Mouse (Mus musculus): ENCODE measurements around the gene Mtmr10. TPM values are rescaled to one million over a fixed set of nuclear protein-coding genes. Genes with fewer than 3 reads are reported as not detected.

The Mtmr10 gene
- 12.2 and 12.7 TPM in 2 replicates for polyA plus RNA-seq (2015; fragmentation: Nextera tagmentation; extraction: Ambion mirVana)

GRCm38 (mm10) chr7:64287414-64288091 lies at the start of gene Mtmr10:
Gene Mtmr10 (plus strand): TSS chr7:64287653.
- WGBS, result under 1% methylated on average over 77 of the region's 77 CpGs
- Histone ChIP-seq H3K36me3 (peaks cover 14% of the 10 kb centered on the region), H3K27me3 (no peaks in the 10 kb centered on the region), H3K9me3 (no peaks in the 10 kb centered on the region), H3K4me2 (replicated peaks) (peak within 1 kb of the TSS; percentile 68), H3K4me3 (peak within 1 kb of the TSS; percentile 82), H3K27ac (peak within 1 kb of the TSS; percentile 77; the same call in 1 of the 2 replicates), H3K9ac (peak within 1 kb of the TSS; percentile 82), H3K4me1 (0 out of 2 replicates have a peak, but pooled peaks cover 7% of the 10 kb centered on the region)
- peak; percentile 99 for ATAC-seq (ENCODE audit: low FRiP score, low read depth)

- H3K27me3 ChIP-seq, result no peaks in the 10 kb centered on the region
- H3K4me3 ChIP-seq, result no peak overlapping the region
- no peaks in the 10 kb centered on the region for H3K9me3 ChIP-seq
- no peak overlapping the region for H3K9ac ChIP-seq
- ATAC-seq (ENCODE audit: low FRiP score, low read depth), result no peak
- peaks cover 13% of the 10 kb centered on the region for H3K4me1 ChIP-seq
- H3K27ac ChIP-seq, result no peak overlapping the region
- 89% methylated on average over 8 of the region's 8 CpGs for WGBS
- no peaks in the 10 kb centered on the region for H3K36me3 ChIP-seq
- H3K4me2 ChIP-seq (replicated peaks), result no peak overlapping the region
Observed at GRCm38 (mm10) chr7:64237747-64238146, 49.7 kb upstream of the Mtmr10 start.

DNA sequence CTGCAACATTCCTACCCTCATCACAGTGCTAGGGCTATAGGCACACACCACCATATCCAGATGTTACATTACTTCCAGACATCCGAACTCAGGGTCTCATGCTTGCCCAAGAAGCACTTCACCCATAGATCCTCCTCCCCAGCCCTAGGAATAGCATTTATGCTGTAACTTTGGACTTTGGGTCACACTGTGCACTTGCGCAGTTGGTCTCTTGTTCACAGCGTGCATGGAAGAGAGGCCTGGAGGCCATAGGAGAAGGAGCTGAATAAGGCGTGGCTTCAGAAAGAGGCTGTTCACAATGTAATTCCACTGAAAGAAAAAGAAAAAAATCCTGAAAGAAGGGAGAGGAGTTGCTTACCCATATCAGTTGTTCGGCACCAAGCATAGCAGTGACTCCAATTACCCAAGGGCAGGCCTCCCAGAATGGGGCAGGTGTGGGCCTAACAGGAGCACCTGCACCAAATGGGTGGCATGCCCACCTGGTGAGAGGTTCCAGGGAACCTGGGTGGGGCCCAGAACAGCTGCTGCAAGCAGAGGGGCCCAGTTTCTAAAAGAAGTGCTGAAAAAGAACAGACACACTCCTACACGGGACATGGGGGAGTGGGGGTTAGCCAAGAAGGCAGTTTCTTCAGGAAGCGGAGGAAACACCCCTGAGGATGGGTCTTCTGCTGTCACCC lies 48.9 kb upstream of the Mtmr10 start:
- H3K9ac ChIP-seq, result no peak overlapping the region

DNA sequence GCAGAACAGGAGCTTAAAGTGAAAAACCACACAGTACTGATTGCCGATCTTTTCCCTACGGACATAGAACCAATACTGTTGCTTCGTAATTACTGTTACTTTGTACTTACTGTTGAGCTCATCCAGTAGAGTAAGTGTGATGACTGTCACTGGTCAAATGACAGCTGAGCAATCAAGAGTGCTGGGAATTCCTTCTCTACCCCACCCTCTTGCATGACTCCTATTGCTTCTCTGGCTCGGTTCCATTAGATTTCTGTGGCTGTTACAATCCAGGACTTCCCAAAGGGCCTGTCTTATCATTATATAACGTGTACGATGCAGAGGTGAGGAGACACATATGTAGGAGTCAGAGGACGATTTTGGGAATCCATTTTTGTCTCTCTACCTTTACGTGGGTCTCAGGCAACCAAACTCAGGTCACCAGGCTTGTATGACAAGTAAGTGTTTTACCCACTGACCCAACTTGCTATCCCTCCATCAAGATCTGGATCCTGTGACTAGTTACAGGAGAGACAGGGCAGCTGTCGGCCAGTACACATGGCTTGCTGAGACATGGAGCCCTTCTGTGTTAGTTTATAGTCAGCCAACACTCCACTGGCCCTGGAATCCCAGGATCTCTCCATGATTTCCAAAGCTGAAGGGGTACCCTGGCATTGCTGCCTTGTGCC lies 48.2 kb upstream of the Mtmr10 start:
- WGBS, result 81% methylated on average over 9 of the region's 9 CpGs
- ATAC-seq (ENCODE audit: low FRiP score, low read depth), result no peak
- no peak overlapping the region for H3K27ac ChIP-seq

More for the DNA sequence above, 48.9 kb upstream of the Mtmr10 start:
- 84% methylated on average over 7 of the region's 7 CpGs for WGBS
- Histone ChIP-seq H3K4me2 (replicated peaks) (no peak overlapping the region), H3K4me3 (no peak overlapping the region), H3K4me1 (peaks cover 13% of the 10 kb centered on the region), H3K27ac (no peak overlapping the region), H3K9me3 (no peaks in the 10 kb centered on the region), H3K27me3 (no peaks in the 10 kb centered on the region), H3K36me3 (no peaks in the 10 kb centered on the region)
- ATAC-seq (ENCODE audit: low FRiP score, low read depth), result no peak

GRCm38 (mm10) chr7:64239806-64240315 lies 47.6 kb upstream of the Mtmr10 start:
- no peak for ATAC-seq (ENCODE audit: low FRiP score, low read depth)
- Histone ChIP-seq H3K36me3 (no peaks in the 10 kb centered on the region), H3K4me2 (replicated peaks) (no peak overlapping the region), H3K9ac (no peak overlapping the region), H3K27me3 (no peaks in the 10 kb centered on the region), H3K4me3 (no peak overlapping the region), H3K4me1 (peaks cover 13% of the 10 kb centered on the region), H3K27ac (no peak overlapping the region), H3K9me3 (no peaks in the 10 kb centered on the region)
- 45% methylated on average over 4 of the region's 4 CpGs for WGBS

More for the DNA sequence above, 48.2 kb upstream of the Mtmr10 start:
- Histone ChIP-seq H3K9ac (no peak overlapping the region), H3K27me3 (no peaks in the 10 kb centered on the region), H3K4me1 (peaks cover 13% of the 10 kb centered on the region), H3K4me3 (no peak overlapping the region), H3K4me2 (replicated peaks) (no peak overlapping the region), H3K9me3 (no peaks in the 10 kb centered on the region), H3K36me3 (no peaks in the 10 kb centered on the region)

- H3K4me3 ChIP-seq, result no peak overlapping the region
- 38% methylated on average over 4 of the region's 4 CpGs for WGBS
- no peaks in the 10 kb centered on the region for H3K27me3 ChIP-seq
- no peak for ATAC-seq (ENCODE audit: low FRiP score, low read depth)
- no peak overlapping the region for H3K9ac ChIP-seq
- H3K27ac ChIP-seq, result no peak overlapping the region
- H3K9me3 ChIP-seq, result no peaks in the 10 kb centered on the region
- peaks cover 13% of the 10 kb centered on the region for H3K4me1 ChIP-seq
- no peaks in the 10 kb centered on the region for H3K36me3 ChIP-seq
- H3K4me2 ChIP-seq (replicated peaks), result no peak overlapping the region
Observed at GRCm38 (mm10) chr7:64242424-64242823, 45.0 kb upstream of the Mtmr10 start.

DNA sequence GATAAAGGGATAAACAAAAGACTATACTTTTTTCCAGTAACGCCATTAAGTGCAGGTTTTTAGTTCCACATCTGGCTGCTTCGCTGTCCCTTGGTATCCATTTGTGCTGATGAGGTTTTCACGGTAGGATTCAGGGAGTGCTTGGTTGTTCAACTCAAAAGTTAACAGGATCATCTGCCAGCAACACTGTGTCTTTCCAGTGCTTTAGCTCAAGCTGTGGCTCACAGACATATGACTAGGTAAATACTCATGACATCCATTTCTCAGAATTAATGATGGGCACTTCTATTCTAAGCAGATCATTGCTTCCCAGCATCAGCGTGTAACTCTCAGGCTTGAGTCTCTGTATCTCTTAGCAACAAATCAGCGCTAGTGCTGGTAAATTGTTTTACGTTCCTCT lies 43.1 kb upstream of the Mtmr10 start:
- Histone ChIP-seq H3K36me3 (no peaks in the 10 kb centered on the region), H3K4me2 (replicated peaks) (no peak overlapping the region), H3K9ac (no peak overlapping the region), H3K9me3 (no peaks in the 10 kb centered on the region), H3K27ac (no peak overlapping the region), H3K4me3 (no peak overlapping the region), H3K27me3 (no peaks in the 10 kb centered on the region), H3K4me1 (peaks cover 13% of the 10 kb centered on the region)
- ATAC-seq (ENCODE audit: low FRiP score, low read depth), result no peak
- 72% methylated on average over 6 of the region's 6 CpGs for WGBS

GRCm38 (mm10) chr7:64246713-64247112 lies 40.7 kb upstream of the Mtmr10 start:
- 75% methylated on average over 4 of the region's 4 CpGs for WGBS
- no peaks in the 10 kb centered on the region for H3K27me3 ChIP-seq
- ATAC-seq (ENCODE audit: low FRiP score, low read depth), result no peak
- H3K27ac ChIP-seq, result no peak overlapping the region
- no peaks in the 10 kb centered on the region for H3K36me3 ChIP-seq
- H3K4me2 ChIP-seq (replicated peaks), result no peak overlapping the region
- H3K9me3 ChIP-seq, result no peaks in the 10 kb centered on the region
- peaks cover 8% of the 10 kb centered on the region for H3K4me1 ChIP-seq
- H3K4me3 ChIP-seq, result no peak overlapping the region
- H3K9ac ChIP-seq, result no peak overlapping the region

GRCm38 (mm10) chr7:64248352-64248751 lies 39.1 kb upstream of the Mtmr10 start:
- H3K4me3 ChIP-seq, result no peak overlapping the region
- no peaks in the 10 kb centered on the region for H3K9me3 ChIP-seq
- 89% methylated on average over 1 of the region's 1 CpGs for WGBS
- no peaks in the 10 kb centered on the region for H3K4me1 ChIP-seq
- no peaks in the 10 kb centered on the region for H3K36me3 ChIP-seq
- H3K9ac ChIP-seq, result no peak overlapping the region
- no peak for ATAC-seq (ENCODE audit: low FRiP score, low read depth)
- H3K27ac ChIP-seq, result no peak overlapping the region
- no peaks in the 10 kb centered on the region for H3K27me3 ChIP-seq
- no peak overlapping the region for H3K4me2 ChIP-seq (replicated peaks)

- WGBS, result 50% methylated on average over 4 of the region's 4 CpGs
- Histone ChIP-seq H3K36me3 (no peaks in the 10 kb centered on the region), H3K4me2 (replicated peaks) (no peak overlapping the region), H3K27me3 (no peaks in the 10 kb centered on the region), H3K4me1 (no peaks in the 10 kb centered on the region), H3K4me3 (no peak overlapping the region), H3K9me3 (peaks cover 3% of the 10 kb centered on the region; the same call in 1 of the 2 replicates), H3K9ac (no peak overlapping the region), H3K27ac (no peak overlapping the region)
- no peak for ATAC-seq (ENCODE audit: low FRiP score, low read depth)
Observed at GRCm38 (mm10) chr7:64249715-64250114, 37.7 kb upstream of the Mtmr10 start.

DNA sequence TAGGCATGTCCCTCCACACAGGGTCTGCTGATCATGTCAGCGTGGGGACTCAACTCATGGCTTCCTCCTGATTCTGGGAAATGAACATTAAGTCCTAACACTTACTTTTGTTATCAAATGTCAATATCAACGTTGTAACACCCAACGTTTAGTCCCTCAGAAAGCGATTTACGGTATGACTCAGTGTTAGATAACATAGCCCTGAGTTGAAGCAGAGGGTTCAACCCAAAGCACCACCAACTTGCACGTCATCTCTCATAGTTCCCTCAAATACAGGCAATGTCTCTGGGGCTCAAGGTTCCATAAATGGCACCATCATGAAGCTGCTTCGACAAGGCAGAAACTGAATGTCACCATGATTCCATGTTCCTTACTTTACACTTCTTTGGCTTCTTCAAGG lies 37.0 kb upstream of the Mtmr10 start:
- H3K4me1 ChIP-seq, result no peaks in the 10 kb centered on the region
- no peak for ATAC-seq (ENCODE audit: low FRiP score, low read depth)
- H3K4me3 ChIP-seq, result no peak overlapping the region
- H3K27ac ChIP-seq, result no peak overlapping the region
- no peak overlapping the region for H3K9ac ChIP-seq
- no peaks in the 10 kb centered on the region for H3K36me3 ChIP-seq
- H3K9me3 ChIP-seq, result peaks cover 3% of the 10 kb centered on the region; the same call in 1 of the 2 replicates
- WGBS, result 91% methylated on average over 7 of the region's 7 CpGs
- no peak overlapping the region for H3K4me2 ChIP-seq (replicated peaks)
- H3K27me3 ChIP-seq, result no peaks in the 10 kb centered on the region

DNA sequence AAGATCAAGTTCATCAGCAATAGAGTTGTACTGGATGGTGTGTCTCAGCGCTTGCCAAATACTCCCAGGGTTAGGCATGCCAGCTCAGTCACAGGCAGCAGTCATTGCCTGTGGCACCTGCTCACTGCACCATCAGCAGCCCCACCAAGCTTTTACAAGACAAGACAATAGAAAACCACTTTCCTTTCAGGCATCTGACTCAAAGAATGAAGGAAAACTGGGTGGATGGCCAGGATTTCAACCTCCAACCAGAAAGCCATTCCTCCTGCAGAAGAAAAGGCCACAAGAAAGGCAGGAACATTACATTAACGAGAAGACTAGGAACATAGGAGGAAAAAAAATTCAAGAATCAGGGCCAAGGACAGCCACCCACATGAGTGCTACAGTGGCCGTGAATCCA lies 33.7 kb upstream of the Mtmr10 start:
- no peaks in the 10 kb centered on the region for H3K27me3 ChIP-seq
- H3K4me2 ChIP-seq (replicated peaks), result no peak overlapping the region
- H3K9ac ChIP-seq, result no peak overlapping the region
- 89% methylated on average over 3 of the region's 3 CpGs for WGBS
- H3K36me3 ChIP-seq, result no peaks in the 10 kb centered on the region
- no peak overlapping the region for H3K4me3 ChIP-seq
- peaks cover 3% of the 10 kb centered on the region; the same call in 1 of the 2 replicates for H3K9me3 ChIP-seq
- ATAC-seq (ENCODE audit: low FRiP score, low read depth), result no peak
- H3K4me1 ChIP-seq, result no peaks in the 10 kb centered on the region
- no peak overlapping the region for H3K27ac ChIP-seq

Measured in limb, embryonic 13.5 days (tissue).